Mouse (Mus musculus) spleen, postnatal 10 days (tissue): Measurements from ENCODE around the gene Kcnk15.
A peak's percentile ranks its signal among the peaks of the same experiment; 100 is the strongest.

Source experiments
- DNase-seq, 2 experiments: peaks; one replicate each; pipeline ENCODE4 v3.0.0; 2021 to 2022; ENCODE audit warnings: low spot score in 2 of 2

The Kcnk15 gene

DNA sequence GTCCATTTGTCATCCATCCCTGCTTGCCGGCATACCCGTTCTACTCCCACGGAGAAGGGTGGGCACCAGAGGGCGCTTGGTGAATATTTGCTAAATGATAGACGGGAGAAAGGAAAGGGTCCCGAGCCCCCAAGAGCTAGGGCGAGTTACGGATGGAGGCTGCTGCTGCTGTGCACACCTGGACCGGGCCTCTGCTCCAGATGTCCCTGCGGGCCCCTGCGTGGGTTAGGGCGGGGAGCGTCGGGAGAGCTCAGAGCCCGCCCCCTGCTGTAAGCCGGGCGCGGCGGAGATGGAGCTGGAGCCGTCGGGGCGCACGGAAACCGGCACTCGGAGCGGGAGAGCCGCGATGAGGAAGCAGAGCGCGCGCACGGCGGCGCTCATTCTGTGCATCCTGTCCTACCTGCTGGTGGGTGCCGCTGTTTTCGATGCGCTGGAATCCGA is at the start of gene Kcnk15:
TSS of gene Kcnk15 (plus strand) at position 191 of the 441 bp plus-strand sequence.
- DNase-seq = no peak

- no peak for DNase-seq
These were observed 49.6 kb upstream of the Kcnk15 start for GRCm38 (mm10) chr2:163803838-163804237.

DNA sequence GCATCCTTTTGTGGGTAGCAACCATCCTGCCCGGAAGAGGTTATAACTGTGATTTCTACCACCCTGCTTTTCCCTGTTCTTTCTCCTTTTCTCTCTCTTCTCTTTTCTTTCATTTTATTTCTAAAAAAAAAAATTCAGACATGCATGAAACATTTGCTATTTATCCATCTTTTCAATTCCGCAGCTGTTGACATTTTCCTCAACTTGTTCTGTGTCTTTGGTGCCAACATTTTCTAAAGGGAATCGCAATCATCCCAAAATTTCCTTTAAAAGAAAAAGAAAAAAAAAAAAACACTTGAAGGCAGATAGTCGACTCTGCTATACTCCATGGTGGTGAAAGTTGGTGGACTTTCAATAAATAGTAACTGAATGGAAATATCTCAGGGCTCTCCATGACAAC is 44.3 kb upstream of the Kcnk15 start:
- no peak for DNase-seq

DNA sequence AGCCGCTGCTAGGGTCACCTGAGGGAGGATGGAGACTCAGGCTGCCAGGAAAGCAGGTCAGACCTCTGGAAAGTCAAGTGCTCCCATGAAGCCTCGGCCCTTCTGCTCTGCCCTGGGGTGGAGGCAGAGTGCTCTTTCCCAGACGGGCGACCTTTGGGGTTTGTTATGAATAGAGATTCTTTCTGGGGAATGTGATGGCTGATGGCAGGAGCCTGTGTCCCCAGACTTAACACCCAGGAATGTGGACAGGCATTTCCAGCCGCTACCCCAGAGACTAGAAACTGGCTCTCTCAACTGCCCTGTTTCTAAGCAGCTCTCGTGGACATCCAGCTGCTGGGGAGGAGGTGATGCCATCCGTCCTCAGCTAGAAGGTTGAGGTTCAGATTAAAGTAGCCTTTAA is 43.7 kb upstream of the Kcnk15 start:
- DNase-seq = no peak

DNA sequence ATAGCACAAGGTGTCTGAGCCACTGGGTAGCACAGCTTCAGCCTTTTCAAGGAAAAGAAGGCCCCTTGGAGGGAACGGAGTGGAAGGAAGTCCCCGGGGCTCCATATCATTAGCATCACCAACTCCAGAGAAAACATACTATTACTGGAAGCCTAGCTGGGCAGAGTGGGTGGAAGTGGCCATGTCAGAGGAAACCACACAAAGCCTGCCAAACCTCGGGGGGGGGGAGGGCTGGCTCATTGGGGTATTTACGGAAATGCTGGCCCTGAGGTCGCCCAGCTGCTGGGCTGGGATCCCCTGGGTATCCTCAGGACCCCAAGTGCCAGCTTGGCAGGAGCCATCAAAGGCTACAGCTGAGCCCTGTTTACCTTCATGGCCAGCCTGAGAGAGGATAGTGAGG is 40.4 kb upstream of the Kcnk15 start:
- DNase-seq = no peak

DNA sequence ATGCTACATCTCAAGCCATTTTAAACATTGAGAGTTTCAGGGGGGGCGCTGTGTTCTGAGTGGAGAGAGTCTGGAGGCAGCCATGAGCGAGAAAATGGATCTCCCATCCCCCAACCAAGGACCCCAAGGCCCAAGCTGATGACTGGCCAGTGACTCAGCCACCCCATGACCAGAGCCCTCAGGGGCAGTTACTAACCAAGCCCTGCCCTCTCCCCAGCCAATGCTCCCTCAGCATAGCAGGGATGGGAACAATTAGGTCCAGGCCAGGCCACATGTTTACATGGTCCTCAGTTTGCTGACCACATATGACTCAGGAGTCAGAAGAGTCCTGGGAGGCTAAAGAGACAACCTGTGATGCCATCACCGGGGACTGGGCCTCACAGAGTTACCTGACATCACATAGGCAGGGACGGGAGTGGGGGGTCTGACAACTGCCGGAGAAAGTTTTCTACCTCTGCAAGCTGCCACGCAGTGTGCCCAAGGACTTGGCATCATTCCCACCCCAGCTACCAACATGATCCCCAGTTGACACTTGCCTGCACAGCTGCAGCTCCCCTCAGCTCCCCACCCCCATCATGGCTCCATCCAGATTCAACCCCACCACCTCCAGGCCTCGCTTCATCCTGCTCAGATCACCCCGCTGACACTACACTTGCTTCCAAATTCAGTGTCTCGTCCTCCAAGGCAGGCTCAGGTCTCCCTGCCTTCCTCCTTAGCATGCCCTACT is 38.5 kb upstream of the Kcnk15 start:
- DNase-seq = no peak

DNA sequence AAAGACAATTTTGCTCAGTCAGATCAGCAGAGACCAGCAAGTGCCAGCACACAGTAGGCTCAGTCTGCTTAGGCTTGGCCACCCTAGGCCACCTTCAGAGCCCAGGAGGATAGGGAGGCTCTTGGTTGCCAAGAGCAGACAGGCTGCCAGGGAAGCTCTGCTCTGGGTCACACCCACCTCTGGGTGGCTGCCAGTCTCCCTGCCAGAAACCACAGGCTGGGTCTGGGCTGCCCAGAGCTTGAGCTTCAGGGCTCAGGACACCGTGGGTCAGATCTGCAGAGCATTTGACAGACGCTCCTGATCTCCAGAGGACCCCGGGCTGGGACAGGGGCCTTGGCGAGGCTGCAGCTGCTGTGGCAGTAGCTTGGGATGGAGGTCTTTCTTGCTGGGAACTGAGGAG is 32.8 kb upstream of the Kcnk15 start, which contains the start of gene Ccn5:
TSS of gene Ccn5 (plus strand) at position 255 of the 400 bp plus-strand sequence.
- no peak for DNase-seq

DNA sequence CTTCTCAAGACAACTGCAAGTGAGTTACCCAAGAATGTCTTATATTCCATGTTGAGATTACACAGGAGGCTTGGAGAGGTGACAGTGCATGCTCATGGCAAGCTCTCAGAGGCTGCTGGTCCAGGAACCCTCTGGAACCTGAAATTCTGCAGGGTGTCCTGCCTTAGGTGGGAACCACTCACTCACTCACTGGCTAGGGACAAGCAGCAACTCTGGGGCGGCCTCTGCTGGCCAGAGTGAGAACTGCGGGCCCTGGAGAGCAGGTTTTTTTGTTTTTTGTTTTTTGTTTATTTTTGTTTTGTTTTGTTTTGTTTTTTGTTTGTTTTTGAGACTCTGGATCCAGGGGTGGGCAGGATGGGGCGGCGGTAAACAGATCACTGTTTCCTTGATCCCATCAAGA is 30.2 kb upstream of the Kcnk15 start:
- DNase-seq = peak; percentile 39 to 73

- DNase-seq = no peak
These were observed 29.7 kb upstream of the Kcnk15 start for GRCm38 (mm10) chr2:163823771-163824170.

DNA sequence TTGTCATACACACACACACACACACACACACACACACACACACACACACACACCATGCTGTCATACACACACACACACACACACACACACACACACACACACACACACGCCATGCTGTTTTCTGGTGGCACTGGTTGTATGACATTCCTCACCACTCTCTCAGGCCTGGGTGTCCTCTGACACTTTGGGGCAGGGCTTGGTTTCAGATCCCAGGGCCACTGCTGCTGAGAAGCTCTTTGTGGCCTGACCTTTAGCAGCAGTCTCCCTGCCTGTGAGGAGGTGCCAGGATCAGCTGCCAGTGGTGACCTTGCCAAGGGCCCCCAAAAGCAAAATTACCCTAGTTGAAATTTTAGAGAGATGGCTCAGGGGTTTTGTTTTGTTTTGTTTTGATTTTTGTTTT is 27.6 kb upstream of the Kcnk15 start:
- DNase-seq = no peak

GRCm38 (mm10) chr2:163826494-163826893 is 27.0 kb upstream of the Kcnk15 start:
- DNase-seq = no peak

GRCm38 (mm10) chr2:163831163-163831562 is 22.3 kb upstream of the Kcnk15 start:
- DNase-seq = no peak

DNA sequence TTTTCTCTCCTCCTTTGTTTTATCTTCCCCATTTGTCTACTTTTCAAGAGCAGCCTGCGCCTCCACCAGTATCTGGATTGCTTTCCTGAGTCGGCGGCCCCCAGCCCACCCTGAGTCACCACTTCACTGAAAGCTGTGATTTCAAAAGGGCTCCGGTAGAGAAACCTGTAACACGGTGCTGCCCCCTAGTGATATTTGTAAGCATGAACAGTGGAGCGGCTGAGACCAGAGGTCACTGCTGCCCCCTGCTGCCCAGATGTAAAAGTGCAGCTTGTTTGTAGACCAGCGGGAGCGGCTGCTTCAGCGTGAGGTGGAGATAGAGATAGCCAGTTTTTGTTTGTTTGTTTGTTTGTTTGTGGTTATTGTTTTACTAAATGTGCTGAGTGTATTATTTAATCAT is 15.4 kb upstream of the Kcnk15 start:
- peak; percentile 62 to 84 for DNase-seq

GRCm38 (mm10) chr2:163839519-163839918 is 13.9 kb upstream of the Kcnk15 start:
- DNase-seq = no peak

DNA sequence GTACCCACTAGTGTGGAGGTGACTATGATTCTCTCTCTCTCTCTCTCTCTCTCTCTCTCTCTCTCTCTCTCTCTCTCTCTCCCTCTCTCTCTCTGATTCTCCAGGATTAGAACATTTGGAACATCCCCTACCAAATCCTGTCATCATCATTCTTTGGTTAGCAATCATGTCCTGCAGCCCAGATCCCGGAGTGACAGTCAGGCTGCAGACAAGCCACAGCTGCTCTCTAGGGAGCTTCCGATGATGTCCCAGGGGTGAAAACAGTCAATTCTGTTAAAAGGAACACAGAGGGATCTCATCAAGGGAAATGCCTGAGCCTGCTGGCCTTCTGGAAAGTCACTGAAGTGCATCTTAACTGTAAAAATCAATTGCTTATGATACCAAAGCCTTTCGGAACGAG is 11.4 kb upstream of the Kcnk15 start:
- no peak for DNase-seq

GRCm38 (mm10) chr2:163857233-163857632 is 3.8 kb downstream of the Kcnk15 start:
- DNase-seq = no peak

DNA sequence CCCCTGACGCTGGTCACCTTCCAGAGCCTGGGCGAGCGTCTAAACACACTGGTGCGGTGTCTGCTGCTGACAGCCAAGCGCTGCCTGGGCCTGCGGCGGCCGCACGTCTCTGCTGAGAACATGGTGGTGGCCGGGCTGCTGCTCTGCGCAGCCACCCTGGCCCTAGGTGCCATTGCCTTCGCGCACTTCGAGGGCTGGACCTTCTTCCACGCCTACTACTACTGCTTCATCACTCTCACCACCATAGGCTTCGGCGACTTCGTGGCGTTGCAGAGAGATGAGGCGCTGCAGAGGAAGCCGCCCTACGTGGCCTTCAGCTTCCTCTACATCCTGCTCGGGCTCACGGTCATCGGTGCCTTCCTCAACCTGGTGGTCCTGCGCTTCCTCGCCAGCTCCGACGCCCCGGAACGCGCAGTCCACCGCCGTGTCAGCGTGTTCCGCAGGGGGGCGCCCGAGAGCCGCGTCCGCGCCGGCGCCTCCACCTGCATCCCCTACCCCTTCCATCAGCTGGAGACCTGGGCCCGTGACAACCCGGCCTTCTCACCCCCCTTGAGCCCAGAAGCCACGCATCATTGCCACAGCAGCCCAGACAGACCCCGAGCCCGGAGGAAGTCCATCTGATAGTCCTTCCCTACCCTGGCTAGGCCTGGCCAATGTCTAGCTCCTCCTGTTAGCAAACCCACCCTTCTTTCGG is 5.0 kb downstream of the Kcnk15 start:
- DNase-seq = peak; percentile 23 to 55

DNA sequence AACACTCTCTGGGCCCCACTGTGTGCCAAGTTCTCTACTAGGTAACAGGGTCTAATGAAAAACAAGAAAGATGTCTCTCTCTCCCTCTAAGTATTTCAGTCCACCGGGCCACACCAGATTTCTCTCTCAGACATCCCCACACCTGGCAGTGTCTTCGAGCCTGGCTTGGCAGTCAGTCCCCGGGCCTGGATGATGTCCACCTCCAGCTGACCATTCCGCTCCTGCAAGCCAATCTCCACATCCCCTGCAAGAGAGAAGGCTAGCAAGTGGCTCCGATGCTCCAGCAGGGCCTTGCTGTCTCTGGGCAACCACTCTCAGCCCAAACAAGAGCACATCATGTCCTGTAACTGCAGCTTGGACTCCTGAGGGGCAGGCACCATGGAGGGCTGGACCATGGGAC is 11.9 kb downstream of the Kcnk15 start:
- DNase-seq = no peak

GRCm38 (mm10) chr2:163866061-163866460 is 12.6 kb downstream of the Kcnk15 start:
- DNase-seq = no peak

GRCm38 (mm10) chr2:163869783-163870182 is 16.3 kb downstream of the Kcnk15 start:
- DNase-seq = no peak

DNA sequence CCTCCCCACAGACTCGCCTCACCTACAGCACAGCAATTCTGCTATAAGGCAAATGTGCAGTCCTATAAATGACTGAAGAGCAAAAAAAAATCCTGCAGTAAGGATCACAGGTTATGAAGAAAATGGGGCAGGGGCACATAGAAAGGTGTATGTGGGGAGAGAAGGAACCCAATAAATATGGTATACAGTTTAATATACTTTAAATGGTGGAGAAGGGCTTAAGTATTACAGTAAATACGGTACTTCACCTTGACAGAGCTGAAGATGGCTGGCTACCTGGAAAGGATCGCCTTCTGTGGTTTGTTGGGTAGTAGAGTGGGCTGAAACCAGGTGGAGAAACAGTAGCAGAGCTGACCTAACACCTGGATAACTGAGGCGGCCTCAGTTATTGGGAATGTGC is 17.8 kb downstream of the Kcnk15 start:
- DNase-seq = no peak

DNA sequence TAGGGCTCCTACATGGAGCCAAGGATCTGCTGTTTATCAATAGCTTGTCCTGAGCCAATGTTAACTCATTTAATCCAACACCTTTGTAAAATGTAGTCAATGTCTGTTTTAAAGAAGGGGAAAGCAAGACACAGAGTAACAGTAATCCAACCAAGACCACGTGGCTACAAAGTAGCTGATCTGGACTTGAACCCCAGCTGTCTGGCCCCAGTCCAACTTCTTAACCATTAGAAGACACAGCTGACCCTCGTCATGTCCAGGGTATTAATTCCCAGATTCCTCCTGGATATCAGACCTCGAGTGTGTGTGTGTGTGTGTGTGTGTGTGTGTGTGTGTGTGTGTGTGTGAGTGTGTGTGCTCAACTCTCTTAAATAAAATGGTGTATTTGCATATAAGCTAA is 18.5 kb downstream of the Kcnk15 start:
- DNase-seq = no peak

- no peak for DNase-seq
These were observed 21.4 kb downstream of the Kcnk15 start for GRCm38 (mm10) chr2:163874877-163875276.
